Mouse (Mus musculus) limb, embryonic 10.5 days (tissue): Measurements from ENCODE around the gene Ntng2. TPM values are rescaled to one million over a fixed set of nuclear protein-coding genes. Genes with fewer than 3 reads are reported as not detected.

Experiments
- DNase-seq: peaks from one replicate; pipeline ENCODE4 v3.0.0-alpha.2; 2017; ENCODE audit warnings: low spot score
- H3K27ac ChIP-seq: fragments of 300-500 bp; sonication (generic); 2 replicates; pipeline ENCODE4 v1.5.1; 2016; ENCODE audit warnings: mild to moderate bottlenecking
- H3K27me3 ChIP-seq: fragments of 300-500 bp; sonication (generic); 2 replicates; pipeline ENCODE4 v1.6.1; 2016; ENCODE audit warnings: low read depth, mild to moderate bottlenecking; ENCODE audit not compliant: poor library complexity, severe bottlenecking
- H3K36me3 ChIP-seq: fragments of 300-500 bp; sonication (generic); 2 replicates; pipeline ENCODE4 v1.6.1; 2016; ENCODE audit warnings: mild to moderate bottlenecking, moderate library complexity
- H3K4me1 ChIP-seq: fragments of 300-500 bp; sonication (generic); 2 replicates; pipeline ENCODE4 v1.6.1; 2016
- H3K4me3 ChIP-seq: fragments of 300-500 bp; sonication (generic); 2 replicates; pipeline ENCODE4 v1.5.1; 2016; ENCODE audit warnings: mild to moderate bottlenecking, moderate library complexity
- H3K9me3 ChIP-seq: fragments of 300-500 bp; sonication (generic); replicated peaks from 2 replicates; pipeline ENCODE4 v1.6.1; 2016; ENCODE audit warnings: mild to moderate bottlenecking
- WGBS: fragments of 180-500 bp; shearing (Covaris S2); methylation state at CpG from one replicate; pipeline ENCODE4 v1.1.7; 2016; 5-methylcytosine and 5-hydroxymethylcytosine counted together
- polyA plus RNA-seq: library from polyadenylated mRNA; unstranded; fragments of >200 nt; fragmentation: Nextera tagmentation; extraction: Ambion mirVana; gene quantifications from 2 replicates; pipeline ENCODE4 v1.2.1, GENCODE M21; 2016

Gene Ntng2
- polyA plus RNA-seq, 1 experiment from 2014 or later = 0.50 TPM

GRCm38 (mm10) chr2:29251095-29252058 lies 1.4 kb downstream of the Ntng2 start:
- DNase-seq = peak; percentile 54
- under 1% methylated on average over 61 of the region's 61 CpGs for WGBS
- 0 out of 2 replicates have a peak overlapping the region, but pooled peaks have one; percentile 37 for H3K27ac ChIP-seq
- H3K9me3 ChIP-seq = no peaks in the 10 kb centered on the region
- H3K36me3 ChIP-seq = no peaks in the 10 kb centered on the region
- peak overlapping the region; percentile 66 for H3K4me3 ChIP-seq
- peaks cover 100% of the 10 kb centered on the region for H3K27me3 ChIP-seq
- H3K4me1 ChIP-seq = peaks cover 80% of the 10 kb centered on the region

- Histone ChIP-seq H3K4me1 (peaks cover 77% of the 10 kb centered on the region), H3K36me3 (no peaks in the 10 kb centered on the region), H3K27ac (0 out of 2 replicates have a peak overlapping the region, but pooled peaks have one; percentile 65), H3K27me3 (peaks cover 100% of the 10 kb centered on the region), H3K9me3 (no peaks in the 10 kb centered on the region), H3K4me3 (peak overlapping the region; percentile 66)
- under 1% methylated on average over 44 of the region's 44 CpGs for WGBS
- DNase-seq = peak; percentile 71
These were observed 2.3 kb downstream of the Ntng2 start for GRCm38 (mm10) chr2:29250263-29251094.

DNA sequence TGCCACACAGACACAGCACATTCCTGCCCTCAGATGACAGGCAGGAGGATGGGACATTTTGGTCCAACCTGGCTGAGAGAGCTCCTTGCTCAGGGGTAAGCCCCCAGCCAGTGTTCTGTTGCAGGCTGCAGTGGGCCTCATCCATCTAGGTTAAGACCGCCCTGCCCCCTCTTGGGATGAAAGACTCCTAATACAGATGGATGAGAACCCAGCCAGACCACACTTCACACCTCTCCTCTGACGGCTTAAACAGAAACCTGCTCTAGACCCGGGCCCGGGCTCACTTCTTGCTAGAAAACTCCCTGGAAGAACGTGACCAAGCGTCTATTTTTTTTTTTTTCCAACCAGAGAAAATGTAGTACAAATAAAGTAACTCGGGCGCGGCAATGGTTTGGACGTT lies 3.0 kb downstream of the Ntng2 start:
- no peak overlapping the region for H3K27ac ChIP-seq
- peaks cover 99% of the 10 kb centered on the region for H3K27me3 ChIP-seq
- H3K36me3 ChIP-seq = no peaks in the 10 kb centered on the region
- H3K9me3 ChIP-seq = no peaks in the 10 kb centered on the region
- no peak overlapping the region; the same call in 1 of the 2 replicates for H3K4me3 ChIP-seq
- WGBS = 0% methylated on average over 10 of the region's 10 CpGs
- DNase-seq = peak; percentile 65
- peaks cover 77% of the 10 kb centered on the region for H3K4me1 ChIP-seq

GRCm38 (mm10) chr2:29248551-29248950 lies 4.3 kb downstream of the Ntng2 start:
- Histone ChIP-seq H3K27ac (no peak overlapping the region), H3K4me3 (no peak overlapping the region), H3K9me3 (no peaks in the 10 kb centered on the region), H3K36me3 (no peaks in the 10 kb centered on the region), H3K27me3 (peaks cover 90% of the 10 kb centered on the region), H3K4me1 (peaks cover 71% of the 10 kb centered on the region)
- WGBS = 42% methylated on average over 3 of the region's 3 CpGs
- no peak for DNase-seq

GRCm38 (mm10) chr2:29247386-29247785 lies 5.4 kb downstream of the Ntng2 start:
- Histone ChIP-seq H3K4me3 (no peak overlapping the region), H3K4me1 (peaks cover 59% of the 10 kb centered on the region), H3K27ac (no peak overlapping the region), H3K9me3 (no peaks in the 10 kb centered on the region), H3K36me3 (no peaks in the 10 kb centered on the region), H3K27me3 (peaks cover 78% of the 10 kb centered on the region)
- DNase-seq = no peak
- WGBS = 83% methylated on average over 2 of the region's 2 CpGs

DNA sequence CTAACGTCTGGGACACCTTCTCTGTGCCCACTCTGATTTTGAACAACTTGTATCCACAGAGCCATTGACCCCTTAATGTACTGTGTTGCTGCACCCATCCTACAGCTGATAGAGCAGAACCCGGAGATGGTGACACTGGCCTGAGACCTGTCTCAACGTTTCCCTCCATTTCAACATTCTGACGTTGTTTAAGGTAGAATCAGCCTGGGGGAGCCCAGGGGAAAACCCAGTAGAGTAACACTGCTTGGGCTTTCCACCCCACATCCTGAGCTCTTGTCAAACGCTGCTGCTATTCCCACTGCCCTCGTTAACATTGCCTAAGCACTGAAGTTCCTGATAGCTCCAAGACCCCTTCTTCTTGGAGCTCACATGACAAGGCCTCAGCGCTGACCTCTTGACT lies 5.9 kb downstream of the Ntng2 start:
- Histone ChIP-seq H3K27ac (no peak overlapping the region), H3K27me3 (peaks cover 73% of the 10 kb centered on the region), H3K36me3 (no peaks in the 10 kb centered on the region), H3K9me3 (no peaks in the 10 kb centered on the region), H3K4me3 (no peak overlapping the region), H3K4me1 (peaks cover 54% of the 10 kb centered on the region)
- 75% methylated on average over 7 of the region's 7 CpGs for WGBS
- DNase-seq = no peak

- peaks cover 48% of the 10 kb centered on the region for H3K4me1 ChIP-seq
- WGBS = 87% methylated on average over 3 of the region's 3 CpGs
- DNase-seq = no peak
These were observed 6.5 kb downstream of the Ntng2 start for GRCm38 (mm10) chr2:29246275-29246674.

DNA sequence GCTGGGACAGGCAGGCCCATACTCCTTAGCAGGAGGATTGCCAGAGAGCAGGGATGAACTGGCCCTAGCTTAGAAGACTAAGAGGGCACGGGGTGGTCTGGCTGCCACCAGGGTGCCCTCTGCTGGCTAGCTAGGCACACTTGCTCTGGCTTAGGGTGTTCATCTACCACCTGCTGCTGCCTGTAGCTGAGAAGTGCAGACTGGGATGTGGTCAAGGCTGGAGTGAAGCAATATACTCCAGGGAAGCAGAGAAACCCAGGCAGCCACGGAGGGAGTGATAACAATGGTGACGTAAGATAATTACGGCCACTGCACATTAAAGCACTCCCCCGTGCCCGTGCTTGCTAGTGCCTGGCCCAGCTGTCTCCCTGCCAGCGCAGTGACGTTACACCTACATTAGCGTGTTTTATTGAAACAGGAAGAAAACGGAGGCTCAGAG lies 7.4 kb downstream of the Ntng2 start:
- DNase-seq = no peak

More at GRCm38 (mm10) chr2:29246275-29246674, 6.5 kb downstream of the Ntng2 start:
- H3K36me3 ChIP-seq = no peaks in the 10 kb centered on the region
- no peak overlapping the region for H3K4me3 ChIP-seq
- no peak overlapping the region for H3K27ac ChIP-seq
- H3K27me3 ChIP-seq = peaks cover 67% of the 10 kb centered on the region
- no peaks in the 10 kb centered on the region for H3K9me3 ChIP-seq

GRCm38 (mm10) chr2:29239329-29239728 lies 13.5 kb downstream of the Ntng2 start:
- Histone ChIP-seq H3K4me3 (no peak overlapping the region), H3K36me3 (no peaks in the 10 kb centered on the region), H3K9me3 (no peaks in the 10 kb centered on the region), H3K27me3 (no peaks in the 10 kb centered on the region), H3K4me1 (peaks cover 2% of the 10 kb centered on the region; the same call in 1 of the 2 replicates), H3K27ac (no peak overlapping the region)
- DNase-seq = no peak
- WGBS = 83% methylated on average over 17 of the region's 17 CpGs

More for the DNA sequence above, 7.4 kb downstream of the Ntng2 start:
- Histone ChIP-seq H3K4me1 (peaks cover 39% of the 10 kb centered on the region), H3K27me3 (peaks cover 58% of the 10 kb centered on the region), H3K4me3 (no peak overlapping the region), H3K36me3 (no peaks in the 10 kb centered on the region), H3K9me3 (no peaks in the 10 kb centered on the region), H3K27ac (no peak overlapping the region)
- WGBS = 34% methylated on average over 10 of the region's 10 CpGs

DNA sequence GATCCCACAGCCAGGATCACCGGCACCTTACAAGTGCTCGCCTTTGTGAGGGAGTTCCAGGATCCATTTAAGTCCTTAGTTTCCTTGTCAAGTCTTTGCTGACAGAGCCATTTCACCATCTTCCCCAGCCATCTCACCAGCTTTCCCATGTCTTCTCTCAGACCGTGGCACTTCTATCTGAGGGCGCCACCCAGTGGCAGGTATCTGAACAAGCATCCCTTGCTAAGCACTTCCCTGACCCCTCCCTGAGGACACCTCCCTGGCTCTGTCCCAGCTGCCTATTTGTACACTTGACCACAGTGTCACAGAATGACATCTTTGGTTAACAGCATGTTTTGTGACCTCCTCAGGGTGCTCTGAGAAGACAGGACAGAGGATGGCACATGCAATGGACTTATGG lies 15.2 kb downstream of the Ntng2 start:
- H3K36me3 ChIP-seq = no peaks in the 10 kb centered on the region
- H3K27ac ChIP-seq = no peak overlapping the region
- DNase-seq = peak; percentile 66
- 25% methylated on average over 4 of the region's 4 CpGs for WGBS
- H3K27me3 ChIP-seq = no peaks in the 10 kb centered on the region
- peaks cover 3% of the 10 kb centered on the region; the same call in 1 of the 2 replicates for H3K4me1 ChIP-seq
- H3K9me3 ChIP-seq = no peaks in the 10 kb centered on the region
- H3K4me3 ChIP-seq = no peak overlapping the region

DNA sequence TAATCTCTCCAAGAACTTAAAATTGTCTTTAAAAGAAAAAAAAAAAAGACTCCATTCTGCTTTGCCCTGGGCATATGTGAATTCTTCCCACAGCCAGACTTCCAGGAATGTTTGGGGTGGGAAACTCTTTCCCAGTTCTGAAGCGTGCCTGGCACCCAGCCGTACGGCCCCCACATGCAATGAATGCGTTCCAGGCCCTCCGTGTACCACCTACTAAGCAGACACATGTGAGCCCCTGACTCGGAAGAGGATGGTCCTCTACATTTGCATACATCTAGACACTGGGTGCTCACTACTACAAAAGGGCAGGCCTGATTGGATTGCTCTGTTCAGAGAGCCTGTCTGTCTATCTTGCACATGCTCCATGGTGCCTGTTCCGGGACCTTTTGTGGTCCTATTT lies 17.0 kb downstream of the Ntng2 start:
- H3K27me3 ChIP-seq = no peaks in the 10 kb centered on the region
- H3K4me1 ChIP-seq = peaks cover 3% of the 10 kb centered on the region; the same call in 1 of the 2 replicates
- DNase-seq = no peak
- H3K4me3 ChIP-seq = no peak overlapping the region
- H3K27ac ChIP-seq = no peak overlapping the region
- H3K9me3 ChIP-seq = no peaks in the 10 kb centered on the region
- WGBS = 81% methylated on average over 7 of the region's 7 CpGs
- H3K36me3 ChIP-seq = no peaks in the 10 kb centered on the region

GRCm38 (mm10) chr2:29235026-29235425 lies 17.8 kb downstream of the Ntng2 start:
- 87% methylated on average over 3 of the region's 3 CpGs for WGBS
- Histone ChIP-seq H3K4me1 (peaks cover 3% of the 10 kb centered on the region; the same call in 1 of the 2 replicates), H3K27ac (no peak overlapping the region), H3K4me3 (no peak overlapping the region), H3K27me3 (no peaks in the 10 kb centered on the region), H3K36me3 (no peaks in the 10 kb centered on the region), H3K9me3 (no peaks in the 10 kb centered on the region)
- no peak for DNase-seq
